Mouse (Mus musculus): ENCODE measurements around the gene Cntnap1.

GRCm38 (mm10) chr11:101176117-101176691, 5.9 kb downstream of the Cntnap1 start:
- TF ChIP-seq HCFC1 (IDR thresholded peaks at IDR 0.05; ENCODE audit: borderline replicate concordance, insufficient read depth, low read length): no peak
- no peak for TF ChIP-seq ZC3H11A (IDR thresholded peaks at IDR 0.05; ENCODE audit: borderline replicate concordance, low read depth, low read length)
